Mouse (Mus musculus): ENCODE data around the gene Tle4. TPM values are rescaled to one million over a fixed set of nuclear protein-coding genes. Genes with fewer than 3 reads are reported as not detected.

Tle4 gene
- polyA plus RNA-seq, 1 experiment from 2014 or later: 21.1 TPM

GRCm38 (mm10) chr19:14482562-14483138 is 115.2 kb downstream of the Tle4 start:
- H3K4me1 ChIP-seq (ENCODE audit: control insufficient read depth, insufficient read depth, low read length): peaks cover 8% of the 10 kb centered on the region; the same call in 1 of the 2 replicates
- H3K36me3 ChIP-seq (ENCODE audit: control insufficient read depth, insufficient read depth, low read length): no peaks in the 10 kb centered on the region
- no peak overlapping the region for H3K4me2 ChIP-seq (replicated peaks; ENCODE audit: low read depth, low read length)
- no peak for ATAC-seq (ENCODE audit: insufficient number of reproducible peaks, insufficient read depth, low FRiP score, low read depth)
- no peaks in the 10 kb centered on the region for H3K27me3 ChIP-seq (ENCODE audit: control insufficient read depth, insufficient read depth, low read length)
- H3K9ac ChIP-seq (replicated peaks; ENCODE audit: low read depth, low read length): no peak overlapping the region
- no peak overlapping the region for H3K27ac ChIP-seq (ENCODE audit: low read length)
- H3K9me3 ChIP-seq (ENCODE audit: control insufficient read depth, low read depth, low read length): no peaks in the 10 kb centered on the region
- WGBS: 59% methylated on average over 5 of the region's 5 CpGs
- no peak overlapping the region for H3K4me3 ChIP-seq (ENCODE audit: low read depth, low read length)

DNA sequence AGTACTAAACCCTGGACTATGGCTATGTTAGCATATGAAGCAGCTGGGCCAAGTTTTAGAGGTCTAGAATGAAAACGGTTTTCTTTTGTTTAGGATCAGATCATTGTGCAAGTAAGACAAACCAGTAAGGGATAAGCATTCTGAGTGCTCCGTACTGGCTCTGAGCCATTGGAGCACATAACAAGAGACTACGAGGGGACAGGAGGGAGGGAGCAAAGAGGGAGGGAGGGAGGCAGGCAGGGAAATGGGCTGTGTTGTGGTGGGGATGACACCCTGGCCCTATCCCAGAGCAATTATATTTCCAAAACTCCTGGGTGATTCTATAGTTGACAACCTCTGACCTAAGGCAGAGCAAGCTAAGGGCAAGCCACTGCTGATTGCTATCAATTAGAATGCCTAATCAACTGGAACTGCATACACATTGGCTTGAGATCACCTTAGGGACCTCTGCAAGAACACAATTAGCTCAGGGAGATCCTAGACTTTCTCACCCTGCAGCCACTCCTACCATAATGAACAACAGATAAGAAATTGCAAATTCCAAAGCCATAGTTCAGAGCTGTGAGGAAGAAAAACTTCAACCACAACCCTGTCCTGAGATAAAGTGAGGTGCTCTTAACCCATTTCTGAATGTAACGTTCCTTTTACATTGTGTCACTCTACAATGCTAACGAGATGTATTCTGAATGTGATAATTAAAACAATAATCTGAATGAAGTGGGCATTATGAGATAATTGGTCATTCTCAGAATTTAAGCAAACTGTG is 115.9 kb downstream of the Tle4 start:
- Histone ChIP-seq H3K9me3 (ENCODE audit: control insufficient read depth, low read depth, low read length) (no peaks in the 10 kb centered on the region), H3K9ac (replicated peaks; ENCODE audit: low read depth, low read length) (no peak overlapping the region), H3K27ac (ENCODE audit: low read length) (no peak overlapping the region), H3K4me2 (replicated peaks; ENCODE audit: low read depth, low read length) (no peak overlapping the region), H3K36me3 (ENCODE audit: control insufficient read depth, insufficient read depth, low read length) (no peaks in the 10 kb centered on the region), H3K4me1 (ENCODE audit: control insufficient read depth, insufficient read depth, low read length) (peaks cover 5% of the 10 kb centered on the region; the same call in 1 of the 2 replicates), H3K27me3 (ENCODE audit: control insufficient read depth, insufficient read depth, low read length) (no peaks in the 10 kb centered on the region), H3K4me3 (ENCODE audit: low read depth, low read length) (no peak overlapping the region)
- ATAC-seq (ENCODE audit: insufficient number of reproducible peaks, insufficient read depth, low FRiP score, low read depth): peak; percentile 18; the same call in 1 of the 2 replicates
- 58% methylated on average over 5 of the region's 5 CpGs for WGBS

DNA sequence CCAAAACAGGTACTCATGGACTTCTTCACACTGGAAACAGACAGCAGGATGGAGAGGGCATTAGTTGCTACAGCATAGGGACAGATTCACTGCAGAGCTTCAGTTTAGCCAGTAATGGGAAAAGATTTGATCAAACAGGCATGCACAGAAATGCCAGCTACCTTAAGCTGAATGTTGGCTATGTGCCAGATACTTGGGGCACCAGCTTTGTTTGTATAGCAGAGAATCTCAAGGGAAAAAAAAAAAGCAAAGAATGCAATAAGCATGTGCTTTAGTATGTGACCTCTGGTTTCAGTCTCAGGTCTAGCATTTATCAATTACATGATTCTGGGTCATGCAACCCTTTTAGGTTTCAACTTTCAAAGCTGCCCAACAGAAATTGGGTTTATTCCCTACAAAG is 118.1 kb downstream of the Tle4 start:
- no peaks in the 10 kb centered on the region for H3K36me3 ChIP-seq (ENCODE audit: control insufficient read depth, insufficient read depth, low read length)
- H3K27me3 ChIP-seq (ENCODE audit: control insufficient read depth, insufficient read depth, low read length): no peaks in the 10 kb centered on the region
- H3K4me1 ChIP-seq (ENCODE audit: control insufficient read depth, insufficient read depth, low read length): 0 out of 2 replicates have a peak, but pooled peaks cover 5% of the 10 kb centered on the region
- no peak overlapping the region for H3K4me2 ChIP-seq (replicated peaks; ENCODE audit: low read depth, low read length)
- H3K4me3 ChIP-seq (ENCODE audit: low read depth, low read length): no peak overlapping the region
- no peak overlapping the region for H3K9ac ChIP-seq (replicated peaks; ENCODE audit: low read depth, low read length)
- no peak overlapping the region for H3K27ac ChIP-seq (ENCODE audit: low read length)
- no peaks in the 10 kb centered on the region for H3K9me3 ChIP-seq (ENCODE audit: control insufficient read depth, low read depth, low read length)
- ATAC-seq (ENCODE audit: insufficient number of reproducible peaks, insufficient read depth, low FRiP score, low read depth): no peak

DNA sequence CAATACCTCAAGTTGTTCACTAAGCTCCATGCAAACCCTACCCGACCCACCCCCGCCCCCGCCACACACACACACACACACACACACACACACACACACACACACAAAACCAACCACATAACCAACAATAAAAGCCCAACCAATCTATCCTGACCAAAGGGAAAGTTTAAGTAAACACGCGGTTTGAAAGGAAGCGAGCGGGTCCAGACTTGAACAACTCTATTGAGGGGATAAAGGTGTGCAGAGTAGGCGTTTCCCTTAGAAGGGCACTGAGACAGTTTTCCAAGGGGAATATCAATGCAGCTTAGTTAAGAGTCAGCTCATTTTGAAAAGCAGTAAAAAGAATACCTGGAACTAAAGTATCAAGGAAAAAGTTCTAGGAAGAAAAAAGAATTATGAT is 128.5 kb downstream of the Tle4 start:
- H3K27me3 ChIP-seq (ENCODE audit: control insufficient read depth, insufficient read depth, low read length): no peaks in the 10 kb centered on the region
- H3K36me3 ChIP-seq (ENCODE audit: control insufficient read depth, insufficient read depth, low read length): peaks cover 14% of the 10 kb centered on the region; the same call in 1 of the 2 replicates
- no peaks in the 10 kb centered on the region for H3K9me3 ChIP-seq (ENCODE audit: control insufficient read depth, low read depth, low read length)
- ATAC-seq (ENCODE audit: insufficient number of reproducible peaks, insufficient read depth, low FRiP score, low read depth): peak; percentile 71; the same call in 1 of the 2 replicates
- no peak overlapping the region for H3K9ac ChIP-seq (replicated peaks; ENCODE audit: low read depth, low read length)
- no peak overlapping the region for H3K4me3 ChIP-seq (ENCODE audit: low read depth, low read length)
- WGBS: 84% methylated on average over 8 of the region's 8 CpGs
- H3K27ac ChIP-seq (ENCODE audit: low read length): no peak overlapping the region
- no peak overlapping the region for H3K4me2 ChIP-seq (replicated peaks; ENCODE audit: low read depth, low read length)
- H3K4me1 ChIP-seq (ENCODE audit: control insufficient read depth, insufficient read depth, low read length): peaks cover 2% of the 10 kb centered on the region; the same call in 1 of the 2 replicates

DNA sequence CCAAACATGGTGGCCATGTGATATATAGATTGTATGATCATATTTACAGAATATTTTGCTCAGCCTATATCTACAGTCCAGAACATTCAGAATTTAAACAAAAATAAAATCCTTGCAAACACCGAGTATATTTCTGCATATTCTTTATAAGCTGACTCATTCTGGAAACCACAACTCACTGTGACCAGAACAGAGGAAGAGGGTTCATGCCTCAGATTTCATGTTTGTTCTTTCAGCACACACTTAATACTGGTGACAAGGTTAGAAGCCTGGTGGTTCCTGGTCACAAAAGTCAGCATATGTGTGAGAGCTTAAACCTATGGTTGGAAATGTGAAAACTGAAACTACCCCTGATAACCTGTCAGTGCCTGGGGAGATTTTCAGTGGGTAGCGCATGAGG is 129.1 kb downstream of the Tle4 start:
- H3K27me3 ChIP-seq (ENCODE audit: control insufficient read depth, insufficient read depth, low read length): no peaks in the 10 kb centered on the region
- H3K36me3 ChIP-seq (ENCODE audit: control insufficient read depth, insufficient read depth, low read length): peaks cover 14% of the 10 kb centered on the region; the same call in 1 of the 2 replicates
- ATAC-seq (ENCODE audit: insufficient number of reproducible peaks, insufficient read depth, low FRiP score, low read depth): no peak
- H3K9me3 ChIP-seq (ENCODE audit: control insufficient read depth, low read depth, low read length): no peaks in the 10 kb centered on the region
- no peak overlapping the region for H3K4me2 ChIP-seq (replicated peaks; ENCODE audit: low read depth, low read length)
- 87% methylated on average over 2 of the region's 2 CpGs for WGBS
- H3K9ac ChIP-seq (replicated peaks; ENCODE audit: low read depth, low read length): no peak overlapping the region
- H3K4me3 ChIP-seq (ENCODE audit: low read depth, low read length): no peak overlapping the region
- peaks cover 2% of the 10 kb centered on the region; the same call in 1 of the 2 replicates for H3K4me1 ChIP-seq (ENCODE audit: control insufficient read depth, insufficient read depth, low read length)
- H3K27ac ChIP-seq (ENCODE audit: low read length): no peak overlapping the region

- H3K36me3 ChIP-seq (ENCODE audit: control insufficient read depth, insufficient read depth, low read length): peaks cover 22% of the 10 kb centered on the region
- H3K4me3 ChIP-seq (ENCODE audit: low read depth, low read length): no peak overlapping the region
- no peaks in the 10 kb centered on the region for H3K27me3 ChIP-seq (ENCODE audit: control insufficient read depth, insufficient read depth, low read length)
- no peak overlapping the region for H3K27ac ChIP-seq (ENCODE audit: low read length)
- H3K9me3 ChIP-seq (ENCODE audit: control insufficient read depth, low read depth, low read length): no peaks in the 10 kb centered on the region
- ATAC-seq (ENCODE audit: insufficient number of reproducible peaks, insufficient read depth, low FRiP score, low read depth): no peak
- peaks cover 2% of the 10 kb centered on the region; the same call in 1 of the 2 replicates for H3K4me1 ChIP-seq (ENCODE audit: control insufficient read depth, insufficient read depth, low read length)
- H3K9ac ChIP-seq (replicated peaks; ENCODE audit: low read depth, low read length): no peak overlapping the region
- WGBS: 91% methylated on average over 8 of the region's 8 CpGs
- no peak overlapping the region for H3K4me2 ChIP-seq (replicated peaks; ENCODE audit: low read depth, low read length)
These were observed 131.8 kb downstream of the Tle4 start for GRCm38 (mm10) chr19:14466020-14466419.

GRCm38 (mm10) chr19:14463281-14464079 is 134.4 kb downstream of the Tle4 start:
- peaks cover 24% of the 10 kb centered on the region for H3K36me3 ChIP-seq (ENCODE audit: control insufficient read depth, insufficient read depth, low read length)
- H3K4me2 ChIP-seq (replicated peaks; ENCODE audit: low read depth, low read length): no peak overlapping the region
- WGBS: 90% methylated on average over 5 of the region's 5 CpGs
- no peak overlapping the region for H3K4me3 ChIP-seq (ENCODE audit: low read depth, low read length)
- ATAC-seq (ENCODE audit: insufficient number of reproducible peaks, insufficient read depth, low FRiP score, low read depth): no peak
- no peaks in the 10 kb centered on the region for H3K27me3 ChIP-seq (ENCODE audit: control insufficient read depth, insufficient read depth, low read length)
- H3K4me1 ChIP-seq (ENCODE audit: control insufficient read depth, insufficient read depth, low read length): no peaks in the 10 kb centered on the region
- no peak overlapping the region for H3K27ac ChIP-seq (ENCODE audit: low read length)
- H3K9me3 ChIP-seq (ENCODE audit: control insufficient read depth, low read depth, low read length): no peaks in the 10 kb centered on the region
- no peak overlapping the region for H3K9ac ChIP-seq (replicated peaks; ENCODE audit: low read depth, low read length)

DNA sequence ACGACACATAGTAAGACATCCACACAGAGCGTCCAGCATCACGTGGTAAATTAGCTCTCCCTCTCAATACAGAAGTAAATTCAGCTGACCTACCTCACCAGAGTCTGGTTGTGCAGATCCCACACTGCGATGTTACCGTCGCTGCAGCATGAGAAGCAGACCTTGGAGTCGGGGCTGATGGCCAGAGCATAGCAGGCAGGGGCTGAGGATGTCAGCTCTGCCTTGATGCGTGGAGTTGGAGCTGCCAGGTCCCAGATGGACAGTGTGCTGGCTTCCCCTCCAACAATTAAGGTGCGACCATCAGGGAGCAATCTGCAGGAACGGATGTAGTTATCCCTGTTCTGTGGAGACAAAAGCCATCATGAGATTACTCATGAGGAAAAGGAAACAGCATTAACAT is 144.4 kb downstream of the Tle4 start:
- H3K36me3 ChIP-seq (ENCODE audit: control insufficient read depth, insufficient read depth, low read length): peaks cover 47% of the 10 kb centered on the region
- no peaks in the 10 kb centered on the region for H3K27me3 ChIP-seq (ENCODE audit: control insufficient read depth, insufficient read depth, low read length)
- H3K27ac ChIP-seq (ENCODE audit: low read length): no peak overlapping the region
- WGBS: 91% methylated on average over 10 of the region's 10 CpGs
- no peaks in the 10 kb centered on the region for H3K9me3 ChIP-seq (ENCODE audit: control insufficient read depth, low read depth, low read length)
- H3K9ac ChIP-seq (replicated peaks; ENCODE audit: low read depth, low read length): no peak overlapping the region
- no peaks in the 10 kb centered on the region for H3K4me1 ChIP-seq (ENCODE audit: control insufficient read depth, insufficient read depth, low read length)
- no peak overlapping the region for H3K4me3 ChIP-seq (ENCODE audit: low read depth, low read length)
- no peak overlapping the region for H3K4me2 ChIP-seq (replicated peaks; ENCODE audit: low read depth, low read length)
- no peak for ATAC-seq (ENCODE audit: insufficient number of reproducible peaks, insufficient read depth, low FRiP score, low read depth)

Data from stomach, embryonic 14.5 days (tissue).